Mouse (Mus musculus) embryo, embryonic 10.5 days (tissue): Measurements from ENCODE around the gene Sar1a.

ENCODE experiments used
- DNase-seq: peaks from one replicate; pipeline ENCODE4 v3.0.0-alpha.2; 2015; ENCODE audit warnings: low spot score

Gene Sar1a

DNA sequence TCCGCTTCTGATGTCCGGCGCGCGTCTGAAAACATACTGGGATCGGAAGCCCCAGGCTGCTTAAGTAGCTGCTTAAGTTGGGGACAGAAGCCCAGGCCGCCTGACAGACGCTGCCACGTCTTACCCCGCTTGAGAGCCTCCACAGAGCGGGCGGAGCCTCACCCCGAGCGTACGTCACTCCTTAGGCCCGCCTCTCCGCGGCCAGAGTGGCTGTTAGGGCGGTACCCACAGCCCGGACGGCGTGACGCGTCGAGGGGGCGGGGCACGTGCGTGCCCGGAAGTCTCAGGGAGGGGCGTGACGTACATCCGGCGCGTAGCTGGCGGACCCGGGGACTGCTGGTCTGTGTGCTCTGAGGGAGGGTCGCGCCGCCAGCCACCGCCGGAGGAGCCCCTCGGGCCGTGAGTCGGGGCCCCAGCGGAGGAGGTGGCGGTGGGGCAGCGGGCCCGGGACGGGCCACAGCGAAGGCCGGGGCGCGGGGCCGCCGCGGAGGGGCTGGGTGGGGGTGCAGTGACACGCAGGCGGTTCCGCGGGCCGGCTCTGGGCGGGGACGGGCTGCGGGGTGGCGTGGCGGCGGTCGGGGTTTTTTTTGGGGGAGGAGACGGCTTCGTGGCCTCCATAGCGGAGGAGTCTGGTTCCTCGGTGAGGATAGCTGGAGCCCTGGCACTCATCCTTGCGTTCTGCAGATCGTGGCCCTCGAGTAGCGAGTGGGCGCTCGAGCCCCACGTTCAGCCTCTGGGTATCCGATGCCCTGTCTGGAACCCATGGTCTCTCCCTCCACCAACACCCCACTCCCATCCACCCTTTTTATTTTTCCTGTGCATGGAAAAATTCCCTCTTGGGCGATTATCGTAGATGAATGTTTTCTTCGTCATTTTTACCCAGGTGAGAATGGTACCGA, at the start of gene Sar1a:
Gene Sar1a, plus strand, starts transcription at position 285 of the 899 bp plus-strand sequence.
- peak; percentile 99 for DNase-seq

- no peak for DNase-seq
Observed at GRCm38 (mm10) chr10:61632445-61632844, 47.7 kb upstream of the Sar1a start.

DNA sequence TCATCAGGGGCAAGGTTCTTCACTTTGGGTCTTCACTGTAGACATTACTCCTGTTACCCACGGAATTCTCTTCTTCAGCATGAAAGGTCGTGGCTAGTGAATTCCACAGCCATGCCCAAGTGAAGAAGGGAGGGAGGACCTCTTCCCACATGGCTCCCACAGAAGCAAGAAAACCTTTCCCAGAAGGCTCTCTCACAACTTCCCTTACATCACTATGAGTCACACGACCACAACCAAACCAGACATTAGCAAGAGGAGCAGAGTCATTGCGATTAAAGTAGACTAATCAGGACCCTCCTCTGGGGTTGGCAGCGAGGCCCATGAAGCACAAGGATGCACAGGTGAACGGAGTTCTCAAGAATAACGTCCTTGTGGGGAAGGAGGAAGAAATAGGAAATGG, 43.0 kb upstream of the Sar1a start:
- no peak for DNase-seq

GRCm38 (mm10) chr10:61640363-61640762, 39.7 kb upstream of the Sar1a start:
- no peak for DNase-seq

- DNase-seq, result no peak
Observed at GRCm38 (mm10) chr10:61646557-61646956, 33.5 kb upstream of the Sar1a start.

- peak; percentile 94 for DNase-seq
Observed at GRCm38 (mm10) chr10:61647790-61648736, 32.0 kb upstream of the Sar1a start, which contains the start of gene Ppa1. Gene Ppa1 (plus strand): TSS chr10:61648552.

- no peak for DNase-seq
Observed at GRCm38 (mm10) chr10:61648737-61649645, 31.1 kb upstream of the Sar1a start.

GRCm38 (mm10) chr10:61654105-61654504, 26.0 kb upstream of the Sar1a start:
- DNase-seq, result no peak

DNA sequence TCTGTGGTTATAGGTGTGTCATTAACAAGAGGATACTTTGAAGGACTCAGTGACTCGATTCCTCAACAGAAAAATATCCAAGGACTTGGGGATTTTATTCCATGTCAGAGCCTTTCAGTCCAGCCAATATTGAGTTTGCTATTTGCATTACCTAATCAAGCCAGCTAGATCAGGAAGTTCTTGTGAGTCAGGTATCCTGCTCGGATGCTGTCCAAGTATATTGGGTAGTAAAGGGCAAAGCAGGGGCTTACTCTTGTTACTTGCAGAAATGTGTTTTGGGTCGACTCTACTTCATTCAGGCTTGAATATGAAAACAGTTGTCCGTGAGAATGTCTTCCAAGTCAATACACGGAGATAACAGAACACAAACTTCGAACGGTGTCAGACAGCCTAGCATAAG, 25.4 kb upstream of the Sar1a start:
- DNase-seq, result no peak

GRCm38 (mm10) chr10:61655188-61655587, 24.9 kb upstream of the Sar1a start:
- no peak for DNase-seq

- no peak for DNase-seq
Observed at GRCm38 (mm10) chr10:61656928-61657882, 22.9 kb upstream of the Sar1a start.

DNA sequence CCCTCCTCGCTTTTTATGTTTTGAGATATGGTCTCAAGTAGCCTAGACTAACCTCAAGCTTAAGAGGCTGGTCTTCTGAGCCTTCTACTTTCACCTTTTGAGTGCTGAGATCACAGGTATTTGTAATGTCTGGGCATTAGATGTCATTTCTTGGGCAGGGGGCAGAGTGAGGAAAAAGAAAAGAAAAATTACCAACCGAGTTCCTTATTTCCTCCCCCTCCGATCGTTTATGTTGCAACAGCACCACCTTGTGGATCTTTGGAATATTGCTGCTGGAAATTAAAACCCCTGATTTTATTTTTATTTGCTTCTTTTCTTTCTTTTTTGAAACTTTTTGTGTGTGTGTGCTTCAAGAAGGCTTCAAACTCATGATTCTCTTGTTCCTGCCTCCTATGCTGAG, 22.1 kb upstream of the Sar1a start:
- DNase-seq, result peak; percentile 76

DNA sequence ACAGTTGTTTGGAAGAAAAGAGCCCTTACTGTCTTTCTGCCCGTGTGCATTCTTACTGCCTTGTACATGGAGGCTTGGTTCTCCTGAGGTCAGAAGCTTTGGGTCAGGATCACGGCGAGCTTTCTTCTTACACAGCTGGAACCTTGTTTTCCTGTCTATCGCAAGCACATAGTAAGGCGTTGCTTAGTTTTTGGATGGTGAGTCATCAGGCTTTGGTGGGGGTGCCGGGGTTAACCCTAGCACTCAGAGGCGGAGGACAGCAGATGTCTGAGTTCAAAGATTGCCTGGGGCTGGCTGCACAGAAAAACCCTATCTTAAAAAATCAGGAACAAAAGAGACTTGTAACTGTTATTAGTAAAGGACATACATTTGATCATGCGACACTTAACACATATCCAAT, 18.2 kb upstream of the Sar1a start:
- DNase-seq, result no peak

- no peak for DNase-seq
Observed at GRCm38 (mm10) chr10:61662391-61662988, 17.6 kb upstream of the Sar1a start.

- no peak for DNase-seq
Observed at GRCm38 (mm10) chr10:61665111-61665510, 15.0 kb upstream of the Sar1a start.

DNA sequence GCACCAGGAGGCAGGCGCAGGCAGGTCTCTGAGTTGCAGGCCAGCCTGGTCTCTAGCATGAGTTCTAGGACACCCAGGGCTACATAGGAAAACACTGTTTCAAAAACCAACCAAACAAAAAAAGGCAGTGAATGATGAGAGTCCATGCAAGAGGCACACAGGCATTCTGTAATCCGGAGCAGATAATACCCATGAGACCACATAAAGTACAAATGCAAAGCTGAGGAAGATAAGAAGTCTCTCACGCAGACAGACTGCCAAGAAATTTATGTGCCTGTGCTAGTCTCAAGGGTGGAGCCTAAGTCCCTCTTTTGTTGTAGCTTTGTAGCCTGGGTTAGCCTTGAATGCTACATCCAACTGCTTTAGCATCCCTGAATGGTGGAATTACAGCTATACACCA, 14.4 kb upstream of the Sar1a start:
- no peak for DNase-seq

GRCm38 (mm10) chr10:61669289-61669688, 10.8 kb upstream of the Sar1a start:
- DNase-seq, result no peak

DNA sequence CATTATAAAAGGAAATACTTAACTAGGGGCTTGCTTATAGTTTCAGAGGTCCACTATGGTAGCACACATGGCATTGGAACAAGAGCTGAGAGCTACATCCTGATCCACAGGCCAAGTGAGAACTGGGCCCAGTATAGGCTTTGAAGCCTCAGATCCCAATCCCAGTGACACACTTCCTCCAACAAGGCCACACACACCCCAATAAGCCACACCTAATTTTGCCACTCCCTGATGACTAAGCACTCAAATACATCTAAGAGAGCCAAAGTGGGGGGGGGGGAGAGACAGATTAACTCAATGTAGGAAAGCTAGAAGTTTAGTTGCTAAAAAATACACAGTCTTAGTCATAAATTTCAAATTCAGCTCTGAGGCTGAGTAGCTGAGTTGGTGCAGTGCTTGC, 10.2 kb upstream of the Sar1a start:
- no peak for DNase-seq

DNA sequence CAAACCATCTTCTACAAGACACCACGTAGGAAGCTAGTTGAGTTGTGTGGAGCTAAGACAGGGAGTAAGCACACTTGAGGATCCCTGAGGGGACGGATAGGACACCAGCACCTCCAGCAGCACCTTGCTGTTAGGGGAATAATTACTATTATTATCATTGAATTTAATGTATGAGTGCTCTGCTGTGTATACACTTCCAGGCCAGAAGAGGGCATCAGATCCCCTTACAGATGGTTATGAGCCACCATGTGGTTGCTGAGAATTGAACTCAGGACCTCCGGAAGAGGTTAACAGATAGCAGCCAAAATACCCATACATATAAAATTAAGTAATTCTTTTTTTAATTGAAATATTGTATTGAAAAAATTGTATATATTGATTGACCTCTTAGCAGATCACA, 9.3 kb upstream of the Sar1a start:
- no peak for DNase-seq

- no peak for DNase-seq
Observed at GRCm38 (mm10) chr10:61675935-61676334, 4.2 kb upstream of the Sar1a start.
